Mouse (Mus musculus): ENCODE measurements at regions not wholly inside any gene's neighbourhood (a gene's known extent, or its start where the extent isn't known, plus 50 kb on each side); places are given as distances from the start of the nearest gene placed in this dataset.

GRCm38 (mm10) chr5:97537492-97538257, 80.9 kb upstream of the Gk2 start:
- H3K4me3 ChIP-seq (ENCODE audit: low read depth, low read length), result no peak overlapping the region
- DNase-seq (ENCODE audit: low spot score), result peak; percentile 85
- H3K9ac ChIP-seq (ENCODE audit: low read length), result no peak overlapping the region
- ATAC-seq, result peak; percentile 96
- WGBS, result 0% methylated on average over 3 of the region's 3 CpGs
- H3K36me3 ChIP-seq (ENCODE audit: control insufficient read depth, insufficient read depth, low read length), result no peaks in the 10 kb centered on the region
- H3K4me1 ChIP-seq (ENCODE audit: control insufficient read depth, insufficient read depth, low read length), result no peaks in the 10 kb centered on the region
- no peak overlapping the region for H3K27ac ChIP-seq (ENCODE audit: low read depth, low read length)
- no peaks in the 10 kb centered on the region for H3K9me3 ChIP-seq (replicated peaks; ENCODE audit: control insufficient read depth, low read length)
- no peak overlapping the region for H3K4me2 ChIP-seq (ENCODE audit: low read length)
- H3K27me3 ChIP-seq (replicated peaks; ENCODE audit: control insufficient read depth, insufficient read depth, low read length), result no peaks in the 10 kb centered on the region

DNA sequence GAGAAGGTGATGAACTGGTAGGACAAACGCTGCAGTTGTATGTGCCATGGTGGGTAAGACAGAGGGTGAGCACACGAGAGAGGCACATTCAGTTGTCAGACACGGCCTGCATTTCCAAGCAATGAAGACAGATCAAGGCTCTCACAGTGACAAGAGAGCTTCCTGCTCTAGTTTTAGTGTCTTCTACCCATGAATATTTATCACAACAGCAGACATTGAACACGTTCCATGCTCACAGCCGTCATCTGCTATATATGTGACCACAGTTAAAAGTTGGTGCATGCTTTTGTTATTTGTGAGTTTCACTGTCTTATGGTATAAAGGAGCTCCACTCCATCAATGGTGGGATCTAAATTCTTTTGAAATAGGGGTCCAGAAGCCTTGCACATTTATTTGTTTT, 76.9 kb upstream of the Gk2 start:
- Histone ChIP-seq H3K27ac (ENCODE audit: low read depth, low read length) (no peak overlapping the region), H3K4me3 (ENCODE audit: low read depth, low read length) (no peak overlapping the region), H3K36me3 (ENCODE audit: control insufficient read depth, insufficient read depth, low read length) (no peaks in the 10 kb centered on the region), H3K4me2 (ENCODE audit: low read length) (no peak overlapping the region), H3K9ac (ENCODE audit: low read length) (no peak overlapping the region), H3K4me1 (ENCODE audit: control insufficient read depth, insufficient read depth, low read length) (no peaks in the 10 kb centered on the region), H3K27me3 (replicated peaks; ENCODE audit: control insufficient read depth, insufficient read depth, low read length) (no peaks in the 10 kb centered on the region), H3K9me3 (replicated peaks; ENCODE audit: control insufficient read depth, low read length) (no peaks in the 10 kb centered on the region)
- WGBS, result 72% methylated on average over 5 of the region's 5 CpGs
- DNase-seq (ENCODE audit: low spot score), result no peak
- no peak for ATAC-seq

- H3K9ac ChIP-seq (ENCODE audit: low read length), result no peak overlapping the region
- no peak for ATAC-seq
- WGBS, result 33% methylated on average over 5 of the region's 5 CpGs
- no peaks in the 10 kb centered on the region for H3K9me3 ChIP-seq (replicated peaks; ENCODE audit: control insufficient read depth, low read length)
- no peak overlapping the region for H3K27ac ChIP-seq (ENCODE audit: low read depth, low read length)
- no peak overlapping the region for H3K4me3 ChIP-seq (ENCODE audit: low read depth, low read length)
- no peaks in the 10 kb centered on the region for H3K27me3 ChIP-seq (replicated peaks; ENCODE audit: control insufficient read depth, insufficient read depth, low read length)
- H3K4me2 ChIP-seq (ENCODE audit: low read length), result no peak overlapping the region
- DNase-seq (ENCODE audit: low spot score), result no peak
- no peaks in the 10 kb centered on the region for H3K36me3 ChIP-seq (ENCODE audit: control insufficient read depth, insufficient read depth, low read length)
- no peaks in the 10 kb centered on the region for H3K4me1 ChIP-seq (ENCODE audit: control insufficient read depth, insufficient read depth, low read length)
Measured at GRCm38 (mm10) chr5:97527555-97527954, 70.7 kb upstream of the Gk2 start.
